Mouse (Mus musculus) lung, adult 2 months (tissue): ENCODE results near the gene Pgd.
"Not testable (repeated sequence)": the region's sequence is repeated elsewhere in the genome, so short reads cannot be mapped to it uniquely, and the experiment has no call there.

ENCODE experiments used
- CTCF ChIP-seq: fragments of 200-500 bp; IDR thresholded peaks from 2 replicates; pipeline ENCODE4 v1.5.1; 2011; ENCODE audit warnings: mild to moderate bottlenecking, low read length, control low read depth; ENCODE audit not compliant: insufficient read depth
- POLR2A ChIP-seq: fragments of 200-500 bp; IDR thresholded peaks from 2 replicates; pipeline ENCODE4 v1.6.1; 2011; ENCODE audit warnings: low read depth, mild to moderate bottlenecking, control low read depth, low read length, borderline replicate concordance; ENCODE audit errors: extremely low read depth

DNA sequence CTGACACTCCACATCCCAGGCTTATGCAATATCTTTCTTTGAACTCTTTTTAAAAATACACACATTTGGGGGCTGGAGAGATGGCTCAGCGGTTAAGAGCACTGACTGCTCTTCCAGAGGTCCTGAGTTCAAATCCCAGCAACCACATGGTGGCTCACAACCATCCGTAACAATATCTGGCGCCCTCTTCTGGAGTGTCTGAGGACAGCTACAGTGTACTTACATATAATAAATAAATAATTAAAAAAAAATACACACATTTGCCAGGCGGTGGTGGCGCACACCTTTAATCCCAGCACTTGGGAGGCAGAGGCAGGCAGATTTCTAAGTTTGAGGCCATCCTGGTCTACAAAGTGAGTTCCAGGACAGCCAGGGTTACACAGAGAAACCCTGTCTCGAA lies 44.9 kb upstream of the Pgd start:
- not testable (repeated sequence) for TF ChIP-seq POLR2A, CTCF
